ENCODE assay signal across 8 mouse cellular contexts in the genomic region with DNA sequence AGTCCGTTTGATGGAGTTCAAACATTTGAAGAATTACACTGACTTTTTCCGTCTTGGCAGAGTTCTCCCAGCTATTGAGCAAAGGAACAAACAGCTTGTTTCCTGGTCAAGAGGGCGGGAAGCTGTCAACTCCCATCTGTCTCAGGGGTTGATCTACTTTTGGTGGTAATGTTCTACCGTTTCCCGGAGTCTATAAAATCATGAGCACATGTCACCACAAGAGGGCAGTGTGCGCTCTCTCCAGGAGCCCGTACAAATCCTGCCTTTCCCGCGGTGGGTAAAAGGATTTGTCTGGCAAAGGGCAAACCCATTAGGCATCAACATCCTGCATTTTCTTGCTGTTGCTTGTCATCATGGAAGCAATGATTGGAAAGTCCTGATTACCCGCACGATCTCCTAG.
DNase-seq lines count a peak whose midpoint lies in the region; ATAC-seq and TF ChIP-seq lines count a peak whose summit lies in the region.

No protein-coding gene starts in this region.

- peaks cover 2% of the 10 kb centered on the region; the same call in 1 of the 2 replicates for H3K9me3 ChIP-seq in lung, embryonic 16.5 days (ENCODE audit: control insufficient read depth, low read length)

- H3K27ac ChIP-seq in cerebellum, adult 2 months (ENCODE audit: insufficient read depth, low read length): no peak overlapping the region
- H3K27ac ChIP-seq in lung, embryonic 16.5 days (ENCODE audit: low read length): no peak overlapping the region

- POLR2A ChIA-PET in Patski (lab: Charles Lee): no interaction called here

- ATAC-seq in Patski: peak; percentile 67
- peak; percentile 84 for ATAC-seq in frontal cortex, adult (ENCODE audit: low TSS enrichment)
- peak; percentile 68 for ATAC-seq in lung, embryonic 16.5 days (ENCODE audit: low read depth)

- in situ Hi-C loops in Patski (cut with MboI; ENCODE audit: low pct_unique_long_range_greater_than_20kb): loop anchor here (5.0 to 10.0 kb wide), 2 partner anchors 783 to 1036 kb away; no protein-coding TSS in a partner anchor

- H3K4me2 ChIP-seq in lung, embryonic 16.5 days (ENCODE audit: low read depth, low read length): 0 out of 2 replicates have a peak overlapping the region, but pooled peaks have one; percentile 17

- H3K27me3 ChIP-seq in Patski: no peaks in the 10 kb centered on the region
- no peaks in the 10 kb centered on the region for H3K27me3 ChIP-seq in cerebellum, adult 2 months (ENCODE audit: control insufficient read depth, insufficient read depth, low read length)
- H3K27me3 ChIP-seq in lung, embryonic 16.5 days (ENCODE audit: control insufficient read depth, insufficient read depth, low read depth, low read length): no peaks in the 10 kb centered on the region

- no peak overlapping the region for H3K9ac ChIP-seq in lung, embryonic 16.5 days (ENCODE audit: low read length)

- H3K4me1 ChIP-seq in cerebellum, adult 2 months (ENCODE audit: control insufficient read depth, insufficient read depth, low read length): peaks cover 3% of the 10 kb centered on the region; the same call in 1 of the 2 replicates
- no peaks in the 10 kb centered on the region; the same call in 1 of the 2 replicates for H3K4me1 ChIP-seq in lung, embryonic 16.5 days (replicated peaks; ENCODE audit: control insufficient read depth, insufficient read depth, low read length)

- H3K36me3 ChIP-seq in lung, embryonic 16.5 days (ENCODE audit: control insufficient read depth, insufficient read depth, low read length): no peaks in the 10 kb centered on the region

- CTCF ChIA-PET in Patski (lab: Charles Lee): interaction anchor here (0.7 to 1.3 kb wide), 3 partner anchors 790 to 1042 kb away, joined by 3 to 4 read pairs (median 3); no protein-coding TSS in a partner anchor

- no peak for TF ChIP-seq POLR2A in cerebellum, adult 2 months (IDR thresholded peaks at IDR 0.05; ENCODE audit: borderline replicate concordance, insufficient read depth, low read length)

- TF ChIP-seq CTCF in Patski (IDR thresholded peaks at IDR 0.05): peak; percentile 91
- peak; percentile 74 for TF ChIP-seq CTCF in cerebellum, adult 2 months (IDR thresholded peaks at IDR 0.05; ENCODE audit: borderline replicate concordance, insufficient read depth, low read depth, low read length)

- no peak overlapping the region for H3K4me3 ChIP-seq in cerebellum, adult 2 months (replicated peaks; ENCODE audit: insufficient read depth, low read depth, low read length)
- H3K4me3 ChIP-seq in lung, embryonic 16.5 days (ENCODE audit: low read length): no peak overlapping the region

- 3% methylated on average over 11 of the region's 11 CpGs for WGBS in cerebellum, adult 2 months
- WGBS in lung, embryonic 16.5 days: 1% methylated on average over 11 of the region's 11 CpGs

- DNase-seq in Patski (ENCODE audit: low read depth, low spot score): peak; percentile 3
- DNase-seq in cerebellum, adult 2 months: peak; percentile 51 to 65
- DNase-seq in heart, postnatal 4 days: peak; percentile 84
- DNase-seq in layer of hippocampus, adult 8-10 months (ENCODE audit: low spot score in 2 of 2): peak; percentile 48 to 79
- peak; percentile 93 for DNase-seq in retina, postnatal 1 day
- peak; percentile 77 for DNase-seq in urinary bladder, postnatal 14 days (ENCODE audit: low spot score)

Comparison
In these comparisons a context has a peak if more than half of its experiments do, and no peak if none do; other contexts are left out.
1. DNase-seq: peak in every context shown above with its lines; median percentile 93 in retina, postnatal 1 day; 84 in heart, postnatal 4 days; 77 in urinary bladder, postnatal 14 days; 64 in layer of hippocampus, adult 8-10 months; 58 in cerebellum, adult 2 months; 3 in Patski.